Mouse (Mus musculus): ENCODE results near the gene Adss. TPM values are rescaled to one million over a fixed set of nuclear protein-coding genes. Genes with fewer than 3 reads are reported as not detected.

Adss gene
- polyA plus RNA-seq, 1 experiment from 2014 or later = 50.8 TPM

DNA sequence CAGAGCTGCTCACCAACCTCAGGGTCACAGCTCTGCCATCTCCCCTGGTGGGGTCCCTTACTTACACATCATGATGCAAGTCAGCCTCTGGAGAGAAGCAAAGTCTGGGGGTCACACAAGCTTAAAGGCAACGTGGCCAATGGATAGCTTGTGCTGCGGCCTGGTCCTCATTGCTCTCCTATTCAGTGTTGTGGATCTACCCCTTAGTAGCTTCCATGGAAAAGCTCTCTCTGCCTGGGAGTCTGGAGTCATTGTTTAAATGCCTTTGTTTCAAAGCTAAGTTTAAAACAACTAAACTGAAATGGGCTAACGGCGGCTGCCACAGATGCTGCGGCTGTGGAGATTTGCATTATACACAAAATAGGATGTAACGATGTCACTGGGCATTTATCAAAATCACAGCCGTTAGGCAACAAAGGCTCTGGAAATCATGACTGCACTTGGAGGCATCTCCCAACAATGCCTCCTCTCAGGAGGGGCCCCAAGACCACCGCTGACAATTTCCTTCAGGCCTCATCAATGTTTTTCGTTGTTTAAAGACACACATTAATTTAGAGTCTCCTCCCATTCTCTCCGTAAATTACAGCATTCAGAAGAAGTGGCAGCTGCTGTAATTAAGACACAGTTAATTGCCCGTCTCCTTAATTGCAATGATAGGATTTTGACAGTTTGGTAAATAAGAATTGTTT lies 77.8 kb downstream of the Adss start:
- H3K27me3 ChIP-seq (ENCODE audit: poor library complexity, severe bottlenecking) = peaks cover 17% of the 10 kb centered on the region; the same call in 1 of the 2 replicates
- no peaks in the 10 kb centered on the region for H3K9me3 ChIP-seq
- no peak for DNase-seq (ENCODE audit: extremely low spot score, low spot score)
- H3K4me1 ChIP-seq = peaks cover 11% of the 10 kb centered on the region
- H3K4me3 ChIP-seq = no peak overlapping the region
- no peak overlapping the region for H3K27ac ChIP-seq
- 58% methylated on average over 11 of the region's 11 CpGs for WGBS
- H3K36me3 ChIP-seq (replicated peaks) = no peaks in the 10 kb centered on the region

DNA sequence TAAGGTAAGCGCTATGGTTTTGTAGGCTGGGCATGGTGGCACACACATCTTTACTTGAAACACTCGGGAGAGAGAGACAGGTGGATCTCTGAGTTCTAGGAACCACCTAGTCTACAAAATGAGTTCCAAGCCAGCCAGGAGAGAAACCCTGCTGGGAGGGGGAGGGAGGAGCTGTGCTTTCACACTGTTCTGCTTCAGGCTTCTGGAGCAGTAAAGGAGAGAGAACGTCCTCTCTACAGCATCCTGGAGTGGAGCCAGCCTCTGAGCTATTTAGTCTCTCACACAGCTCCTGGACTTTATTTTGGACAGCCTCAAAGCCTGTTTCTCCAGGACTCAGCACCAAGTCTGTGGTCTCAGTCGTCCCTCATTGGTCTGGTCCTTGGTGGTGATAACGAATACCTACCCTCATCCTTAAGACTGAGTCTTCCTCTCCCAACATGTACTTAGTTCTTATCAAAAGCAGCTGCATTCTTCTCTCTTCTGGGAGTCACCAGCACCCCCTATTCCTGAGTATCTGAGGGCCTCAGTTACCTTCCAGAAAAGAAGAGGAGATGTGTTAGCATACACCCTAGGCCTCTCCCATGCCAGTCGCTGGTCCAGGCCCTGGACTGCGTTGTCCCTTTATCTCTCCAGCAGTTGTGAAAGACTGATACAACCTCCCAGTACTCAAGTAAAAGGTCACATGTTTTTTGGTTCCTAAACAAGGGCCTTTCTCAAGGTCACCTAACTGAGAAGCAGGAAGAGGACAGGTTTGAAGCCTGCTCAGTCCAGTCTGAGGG lies 79.1 kb downstream of the Adss start:
- no peaks in the 10 kb centered on the region for H3K36me3 ChIP-seq (replicated peaks)
- H3K27ac ChIP-seq = no peak overlapping the region
- peaks cover 11% of the 10 kb centered on the region for H3K4me1 ChIP-seq
- peaks cover 17% of the 10 kb centered on the region; the same call in 1 of the 2 replicates for H3K27me3 ChIP-seq (ENCODE audit: poor library complexity, severe bottlenecking)
- no peak for DNase-seq (ENCODE audit: extremely low spot score, low spot score)
- WGBS = 86% methylated on average over 7 of the region's 7 CpGs
- no peak overlapping the region for H3K4me3 ChIP-seq
- no peaks in the 10 kb centered on the region for H3K9me3 ChIP-seq

DNA sequence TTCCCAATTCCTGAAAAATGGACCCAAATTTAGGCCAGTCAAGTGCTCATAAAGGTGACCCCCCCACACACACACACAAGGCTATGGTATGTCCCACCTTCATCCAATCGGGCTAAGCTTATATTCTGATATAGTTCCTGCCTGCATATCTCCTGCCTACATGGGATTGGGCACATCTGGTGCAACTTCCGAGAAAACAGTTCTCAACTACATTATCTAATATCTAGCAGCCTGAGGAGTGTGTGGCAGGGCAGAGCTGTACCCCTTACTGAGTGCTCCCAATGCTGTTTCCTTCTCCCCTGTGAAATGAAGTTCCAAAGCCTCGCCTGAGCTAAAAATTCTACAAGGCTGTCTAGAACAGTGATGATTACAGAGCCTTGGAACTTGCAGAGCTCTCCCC lies 79.9 kb downstream of the Adss start:
- 85% methylated on average over 3 of the region's 3 CpGs for WGBS
- Histone ChIP-seq H3K27ac (no peak overlapping the region), H3K36me3 (replicated peaks) (no peaks in the 10 kb centered on the region), H3K4me3 (no peak overlapping the region), H3K4me1 (peaks cover 11% of the 10 kb centered on the region), H3K9me3 (no peaks in the 10 kb centered on the region), H3K27me3 (ENCODE audit: poor library complexity, severe bottlenecking) (peaks cover 17% of the 10 kb centered on the region; the same call in 1 of the 2 replicates)
- DNase-seq (ENCODE audit: extremely low spot score, low spot score) = no peak

DNA sequence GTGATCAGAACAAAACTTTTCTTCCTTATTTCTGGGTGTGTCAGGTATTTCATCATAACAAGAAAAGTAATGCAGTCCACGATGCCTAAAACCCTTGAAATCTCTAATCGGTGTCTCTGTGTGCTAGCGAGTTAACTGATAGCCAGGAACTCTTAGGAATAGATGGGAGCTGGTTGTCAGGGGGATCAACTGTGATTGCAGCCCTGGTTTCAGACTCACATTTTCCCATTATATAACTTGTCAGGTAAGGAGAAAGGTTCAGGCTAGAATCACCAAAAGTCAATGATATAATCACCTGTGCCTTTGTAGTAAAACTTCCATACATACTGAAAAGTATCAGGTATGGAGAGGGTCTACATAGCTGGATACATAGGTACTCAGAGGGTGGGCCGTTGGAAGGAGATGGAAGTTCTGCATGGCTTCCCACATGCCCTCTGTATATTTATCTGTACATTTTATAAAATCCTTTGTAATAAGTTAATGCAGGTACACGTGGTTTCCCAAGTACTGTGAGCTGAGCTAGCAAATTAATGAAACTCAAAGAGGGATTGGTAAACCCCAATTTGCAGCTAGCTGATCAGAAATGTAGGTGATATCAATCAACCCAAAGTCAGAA lies 81.8 kb downstream of the Adss start:
- H3K36me3 ChIP-seq (replicated peaks) = no peaks in the 10 kb centered on the region
- no peak overlapping the region for H3K27ac ChIP-seq
- WGBS = 91% methylated on average over 5 of the region's 5 CpGs
- no peak overlapping the region for H3K4me3 ChIP-seq
- peaks cover 15% of the 10 kb centered on the region; the same call in 1 of the 2 replicates for H3K27me3 ChIP-seq (ENCODE audit: poor library complexity, severe bottlenecking)
- peaks cover 8% of the 10 kb centered on the region for H3K9me3 ChIP-seq
- no peak for DNase-seq (ENCODE audit: extremely low spot score, low spot score)
- peaks cover 11% of the 10 kb centered on the region for H3K4me1 ChIP-seq

DNA sequence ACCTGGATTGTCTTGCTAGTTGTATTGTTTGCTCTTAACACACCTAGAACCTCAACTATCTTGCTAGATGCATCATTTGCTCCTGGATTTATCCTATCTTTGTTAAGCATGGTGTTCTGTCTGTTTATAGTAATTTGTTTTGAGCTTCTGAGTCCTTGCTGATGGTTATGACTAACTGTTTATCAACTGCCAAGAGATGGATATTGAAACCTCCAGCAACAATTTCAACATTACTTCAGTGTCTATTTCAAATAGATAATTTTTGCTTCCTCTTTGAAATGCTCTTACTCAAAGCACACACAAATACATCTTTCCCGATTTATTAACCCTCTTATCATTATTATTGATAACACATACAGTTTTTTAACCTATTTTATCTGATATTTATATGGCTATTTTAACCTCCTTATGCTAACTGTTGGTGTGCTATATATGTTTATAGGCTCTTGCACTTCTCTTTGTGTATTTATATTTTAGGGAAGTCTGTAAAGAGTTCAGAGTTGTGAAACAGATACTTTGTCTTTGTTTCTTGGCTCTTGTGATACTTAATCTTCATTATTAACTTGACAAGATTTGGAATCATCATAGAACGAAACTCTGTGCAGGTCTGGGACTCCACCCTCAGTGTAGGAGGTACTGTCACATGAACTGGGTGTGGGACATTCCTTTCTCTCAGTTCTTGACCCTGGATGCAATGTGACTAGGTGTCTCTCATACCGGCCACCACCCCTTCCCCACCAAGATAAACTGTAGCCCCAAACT lies 82.5 kb downstream of the Adss start:
- Histone ChIP-seq H3K4me1 (peaks cover 7% of the 10 kb centered on the region), H3K9me3 (peaks cover 8% of the 10 kb centered on the region), H3K27ac (no peak overlapping the region), H3K4me3 (no peak overlapping the region), H3K27me3 (ENCODE audit: poor library complexity, severe bottlenecking) (peaks cover 9% of the 10 kb centered on the region; the same call in 1 of the 2 replicates), H3K36me3 (replicated peaks) (no peaks in the 10 kb centered on the region)
- 91% methylated on average over 3 of the region's 3 CpGs for WGBS
- no peak for DNase-seq (ENCODE audit: extremely low spot score, low spot score)

Other genes with a start within 250 kb of the Adss start
- gene 1700016C15Rik, start 66.7 kb downstream of the Adss start, polyA plus RNA-seq (2016; fragmentation: Nextera tagmentation; extraction: Ambion mirVana) = not detected in 2 replicates
- not detected in 2 replicates for gene Catspere2, start 186.9 kb upstream of the Adss start, polyA plus RNA-seq (2016; fragmentation: Nextera tagmentation; extraction: Ambion mirVana)